In the genomic region with DNA sequence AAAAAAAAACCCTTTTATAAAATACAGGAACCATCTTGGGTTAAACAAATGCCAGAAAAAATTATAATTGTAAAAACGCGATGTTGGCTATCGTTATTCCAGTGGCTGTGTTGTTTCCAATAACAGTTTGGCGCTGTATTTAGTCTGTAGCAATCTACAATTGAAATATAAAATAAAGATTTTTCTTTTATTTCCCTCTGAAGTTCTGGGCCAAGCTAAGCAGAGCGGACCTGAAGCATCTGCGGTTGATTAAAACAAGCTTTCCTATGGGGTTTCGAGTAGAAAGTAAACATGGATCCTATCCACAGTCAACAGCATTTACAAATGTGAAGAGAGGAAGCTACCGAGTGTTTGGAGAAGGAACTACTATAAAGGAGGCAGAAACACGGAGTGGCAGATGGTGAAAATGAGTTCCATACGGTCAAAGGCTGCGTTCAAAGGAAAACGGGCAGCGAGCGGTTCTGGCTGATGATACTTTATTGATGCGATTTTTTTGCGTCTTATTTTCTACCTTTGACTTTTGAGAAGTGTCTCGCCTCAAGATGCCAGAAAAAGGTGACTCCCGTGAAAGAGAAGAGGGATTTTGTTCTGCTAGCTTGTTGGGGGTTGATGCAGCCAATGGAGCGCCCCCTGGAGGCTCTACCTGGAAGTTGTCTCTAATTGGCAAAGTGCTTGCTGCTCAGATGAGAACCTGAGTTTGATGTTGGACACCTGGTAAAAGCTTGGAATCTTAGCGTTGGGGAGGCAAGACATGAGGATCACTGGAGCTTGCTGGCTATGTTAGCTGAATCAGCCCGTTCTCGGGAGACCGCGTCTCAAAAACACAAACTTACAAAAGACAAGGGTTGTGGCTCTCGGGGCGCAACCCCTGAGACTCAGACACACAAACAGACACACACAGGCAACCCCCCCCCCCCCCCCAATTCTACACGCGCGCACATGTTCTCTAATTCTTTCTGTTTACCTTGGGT, we compare ENCODE assay signal across 7 mouse cellular contexts.
A peak's percentile ranks its signal among the peaks of the same experiment; 100 is the strongest.
DNase-seq lines count a peak whose midpoint lies in the region; ATAC-seq and TF ChIP-seq lines count a peak whose summit lies in the region.

No protein-coding gene starts in this region.

- no peak for ATAC-seq in liver, embryonic 11.5 days (replicated peaks; ENCODE audit: low FRiP score)
- peak; percentile 45; the same call in 1 of the 2 replicates for ATAC-seq in lung, embryonic 14.5 days (ENCODE audit: insufficient read depth)

- no peaks in the 10 kb centered on the region for H3K27me3 ChIP-seq in liver, embryonic 11.5 days (replicated peaks; ENCODE audit: control insufficient read depth, insufficient read depth, low read length)
- H3K27me3 ChIP-seq in lung, embryonic 14.5 days (ENCODE audit: insufficient read depth, low read length): no peaks in the 10 kb centered on the region

- H3K4me1 ChIP-seq in liver, embryonic 11.5 days (replicated peaks; ENCODE audit: control insufficient read depth, insufficient read depth, low read length): no peaks in the 10 kb centered on the region
- H3K4me1 ChIP-seq in lung, embryonic 14.5 days (ENCODE audit: insufficient read depth): no peaks in the 10 kb centered on the region

- no peak overlapping the region for H3K4me3 ChIP-seq in liver, embryonic 11.5 days (ENCODE audit: low read depth, low read length)
- no peak overlapping the region for H3K4me3 ChIP-seq in lung, embryonic 14.5 days (ENCODE audit: low read depth, low read length)

- H3K27ac ChIP-seq in liver, embryonic 11.5 days (ENCODE audit: low read depth, low read length): no peak overlapping the region
- H3K27ac ChIP-seq in lung, embryonic 14.5 days (ENCODE audit: low read depth): peak overlapping the region; percentile 34; the same call in 1 of the 2 replicates

- no peak overlapping the region for H3K4me2 ChIP-seq in liver, embryonic 11.5 days
- H3K4me2 ChIP-seq in lung, embryonic 14.5 days: peak overlapping the region; percentile 33

- 63% methylated on average over 29 of the region's 29 CpGs for WGBS in liver, embryonic 11.5 days
- WGBS in lung, embryonic 14.5 days: 40% methylated on average over 29 of the region's 29 CpGs

- H3K36me3 ChIP-seq in liver, embryonic 11.5 days (ENCODE audit: control insufficient read depth, insufficient read depth, low read length): no peaks in the 10 kb centered on the region
- no peaks in the 10 kb centered on the region for H3K36me3 ChIP-seq in lung, embryonic 14.5 days (ENCODE audit: insufficient read depth)

- H3K9ac ChIP-seq in liver, embryonic 11.5 days (ENCODE audit: low read depth, low read length): no peak overlapping the region
- H3K9ac ChIP-seq in lung, embryonic 14.5 days: no peak overlapping the region

- no peaks in the 10 kb centered on the region for H3K9me3 ChIP-seq in liver, embryonic 11.5 days (ENCODE audit: control insufficient read depth, low read length)
- H3K9me3 ChIP-seq in lung, embryonic 14.5 days (ENCODE audit: low read depth, low read length): no peaks in the 10 kb centered on the region

- DNase-seq in liver: peak; percentile 29
- no peak for DNase-seq in liver, embryonic 11.5 days (ENCODE audit: low spot score)
- peak; percentile 49 for DNase-seq in brain, adult 2 months (ENCODE audit: low read depth, low spot score)
- peak; percentile 64 for DNase-seq in embryo, embryonic 9.5 days (ENCODE audit: extremely low spot score)
- DNase-seq in induced T-regulatory cell, adult 2 months (ENCODE audit: low read depth): peak; percentile 30
- peak; percentile 73 for DNase-seq in lung, embryonic 14.5 days
- peak; percentile 35 for DNase-seq in thymus, postnatal 4 days

- TF ChIP-seq CTCF in lung, embryonic 14.5 days (IDR thresholded peaks at IDR 0.05; ENCODE audit: low read depth): peak; percentile 74
